Mouse (Mus musculus): ENCODE measurements at regions not wholly inside any gene's neighbourhood (a gene's known extent, or its start where the extent isn't known, plus 50 kb on each side); places are given as distances from the start of the nearest gene placed in this dataset.

DNA sequence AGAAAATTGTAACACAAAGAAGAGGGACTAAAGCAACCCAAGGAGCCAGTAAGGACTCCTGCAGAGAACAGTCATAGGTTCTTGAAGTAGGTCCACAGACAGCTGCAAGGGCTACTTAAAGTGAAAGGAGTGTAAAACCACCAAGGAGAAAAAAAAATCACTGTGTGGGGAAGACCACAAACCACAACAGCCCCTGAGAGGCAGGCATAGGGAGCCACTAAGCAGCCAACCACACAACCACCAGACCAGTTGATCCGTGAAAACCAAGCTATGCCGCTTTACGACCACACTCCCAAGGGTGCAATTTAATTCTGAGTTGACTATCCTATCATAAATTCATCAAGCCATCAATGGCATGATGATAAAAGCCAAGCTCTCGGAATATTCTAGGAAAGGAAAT, 423.5 kb downstream of the Nova1 start:
- no peak for TF ChIP-seq POLR2A (IDR thresholded peaks at IDR 0.05; ENCODE audit: insufficient read depth, low read depth, low read length)
- TF ChIP-seq CTCF (IDR thresholded peaks at IDR 0.05; ENCODE audit: insufficient read depth, low read depth, low read length) = no peak
